Mouse (Mus musculus) left cerebral cortex, postnatal 36 days (tissue): ENCODE results near the gene Akp3. TPM values are rescaled to one million over a fixed set of nuclear protein-coding genes. Genes with fewer than 3 reads are reported as not detected.

Experiments
- DNase-seq, 2 experiments: peaks; one replicate each; pipeline ENCODE4 v3.0.0; 2021 to 2022; ENCODE audit warnings: low spot score in 2 of 2, mixed read lengths in 1 of 2
- intact Hi-C: fragments of 180-260 bp; cut with DNase I; formaldehyde crosslinking; loops from one replicate; pipeline ENCODE4 v1.15.1; 2025
- total RNA-seq, 2 experiments: library from RNA; stranded (reverse); gene quantifications; 2 replicates each; pipeline ENCODE4 v1.2.3; 2021

The Akp3 gene
- total RNA-seq: not detected

GRCm38 (mm10) chr1:87124673-87125072 lies at the start of gene Akp3:
TSS of gene Akp3 (plus strand) at chr1:87124973.
- intact Hi-C loops: no loop called here
- no peak for DNase-seq

GRCm38 (mm10) chr1:87086196-87086595 lies 38.6 kb upstream of the Akp3 start:
- intact Hi-C loops: no loop called here
- no peak for DNase-seq

- intact Hi-C loops: no loop called here
- no peak for DNase-seq
These were observed 37.8 kb upstream of the Akp3 start for GRCm38 (mm10) chr1:87086964-87087363.

GRCm38 (mm10) chr1:87089251-87089650 lies 35.5 kb upstream of the Akp3 start:
- no peak for DNase-seq
- intact Hi-C loops: no loop called here

GRCm38 (mm10) chr1:87089828-87090227 lies 34.9 kb upstream of the Akp3 start, which contains the start of gene Alppl2:
TSS of gene Alppl2 (minus strand) at chr1:87089928.
- no peak for DNase-seq

GRCm38 (mm10) chr1:87095642-87096041 lies 29.1 kb upstream of the Akp3 start:
- intact Hi-C loops: loop anchor here (5.0 kb wide), 1 partner anchor 92 kb away; no protein-coding TSS in a partner anchor
- no peak for DNase-seq

More at GRCm38 (mm10) chr1:87089828-87090227, 34.9 kb upstream of the Akp3 start, which contains the start of gene Alppl2:
- intact Hi-C loops: no loop called here

GRCm38 (mm10) chr1:87098358-87098975 lies 26.3 kb upstream of the Akp3 start:
- DNase-seq: peak; percentile 18 to 31
- intact Hi-C loops: loop anchor here (5.0 kb wide), 1 partner anchor 89 kb away; no protein-coding TSS in a partner anchor

GRCm38 (mm10) chr1:87101411-87101810 lies 23.4 kb upstream of the Akp3 start, which contains the start of gene Alpi:
TSS of gene Alpi (minus strand) at chr1:87101606.
- DNase-seq: no peak
- intact Hi-C loops: no loop called here

- no peak for DNase-seq
- intact Hi-C loops: no loop called here
These were observed 22.7 kb upstream of the Akp3 start for GRCm38 (mm10) chr1:87102114-87102513.

GRCm38 (mm10) chr1:87103936-87104335 lies 20.8 kb upstream of the Akp3 start:
- DNase-seq: no peak
- intact Hi-C loops: no loop called here

- intact Hi-C loops: no loop called here
- no peak for DNase-seq
These were observed 18.2 kb upstream of the Akp3 start for GRCm38 (mm10) chr1:87106536-87106935.

- no peak for DNase-seq
- intact Hi-C loops: no loop called here
These were observed 16.2 kb upstream of the Akp3 start for GRCm38 (mm10) chr1:87108564-87108963.

GRCm38 (mm10) chr1:87111719-87112354 lies 12.9 kb upstream of the Akp3 start:
- intact Hi-C loops: no loop called here
- DNase-seq: no peak

GRCm38 (mm10) chr1:87114784-87115183 lies 10.0 kb upstream of the Akp3 start:
- DNase-seq: no peak
- intact Hi-C loops: no loop called here

- DNase-seq: peak; percentile 23 to 51
- intact Hi-C loops: no loop called here
These were observed 2.6 kb downstream of the Akp3 start for GRCm38 (mm10) chr1:87127206-87128030.

- no peak for DNase-seq
- intact Hi-C loops: no loop called here
These were observed 7.0 kb downstream of the Akp3 start for GRCm38 (mm10) chr1:87131803-87132202.

GRCm38 (mm10) chr1:87141550-87141949 lies 16.8 kb downstream of the Akp3 start:
- DNase-seq: no peak
- intact Hi-C loops: no loop called here

- no peak for DNase-seq
- intact Hi-C loops: no loop called here
These were observed 17.7 kb downstream of the Akp3 start for GRCm38 (mm10) chr1:87142456-87142855.

- intact Hi-C loops: no loop called here
- DNase-seq: no peak
These were observed 18.4 kb downstream of the Akp3 start for GRCm38 (mm10) chr1:87143141-87143540.

- intact Hi-C loops: no loop called here
- DNase-seq: no peak
These were observed 24.6 kb downstream of the Akp3 start for GRCm38 (mm10) chr1:87149422-87149821.
